Mouse (Mus musculus): Measurements from ENCODE around the gene Eepd1.

DNA sequence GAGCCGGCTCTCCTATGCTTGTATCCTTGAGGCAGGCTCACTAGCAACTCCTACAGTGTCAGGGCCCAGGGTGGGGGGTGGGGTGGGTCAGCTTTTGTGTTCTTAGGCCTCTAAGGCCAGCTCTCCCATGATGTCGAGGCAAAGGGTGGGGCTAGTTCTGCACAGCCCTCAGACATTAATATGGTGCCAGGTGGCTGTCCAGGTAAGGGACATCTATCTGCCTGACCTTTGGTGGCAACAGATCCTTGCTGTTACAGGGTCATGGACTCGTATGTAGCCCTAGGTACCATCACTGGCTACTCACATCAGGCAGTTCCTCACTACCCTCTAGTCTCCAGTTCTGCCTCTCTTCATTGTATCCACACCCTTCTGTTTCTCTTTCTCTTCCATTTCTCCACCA lies 87.4 kb downstream of the Eepd1 start:
- no peak for TF ChIP-seq CTCF (IDR thresholded peaks at IDR 0.05; ENCODE audit: low read depth)
- TF ChIP-seq EP300 (optimal IDR thresholded peaks at IDR 0.05) = no peak

Measured in stomach, postnatal 0 days (tissue).